Mouse (Mus musculus) heart, embryonic 11.5 days (tissue): ENCODE measurements around the gene Tmed1. TPM values are rescaled to one million over a fixed set of nuclear protein-coding genes. Genes with fewer than 3 reads are reported as not detected.

Experiments
- microRNA-seq: library from miRNA; unstranded; fragments of <30 nt; microRNA quantifications from one replicate; pipeline ENCODE4, GENCODE M21; 2016; ENCODE audit warnings: borderline number of aligned reads
- polyA plus RNA-seq: library from polyadenylated mRNA; unstranded; fragments of >200 nt; fragmentation: Nextera tagmentation; extraction: Ambion mirVana; gene quantifications from 2 replicates; pipeline ENCODE4 v1.2.1, GENCODE M21; 2014

Gene Tmed1
- polyA plus RNA-seq, 1 experiment from 2014 or later, result 79.8 TPM

Small RNA genes lying within 50 kb of the gene (microRNA-seq; reads per million reads assigned to microRNA genes)
- 3.3 reads per million, percentile 33 among the genes with 10 or more reads in this experiment for gene Mir199a-1

Other genes with a start within 250 kb of the Tmed1 start
- 45.5 and 48.2 TPM in 2 replicates for gene Atg4d, start 245.0 kb downstream of the Tmed1 start, polyA plus RNA-seq
- 9.9 and 12.3 TPM in 2 replicates for gene Kri1, start 222.3 kb downstream of the Tmed1 start, polyA plus RNA-seq
- 88.4 and 99.8 TPM in 2 replicates for gene Cdkn2d, start 218.8 kb downstream of the Tmed1 start, polyA plus RNA-seq
- 0.55 and 1.1 TPM in 2 replicates for gene Ap1m2, start 197.9 kb downstream of the Tmed1 start, polyA plus RNA-seq
- 62.3 and 70.0 TPM in 2 replicates for gene Slc44a2, start 189.6 kb downstream of the Tmed1 start, polyA plus RNA-seq
- gene Ilf3, start 142.4 kb downstream of the Tmed1 start, polyA plus RNA-seq, result 120 and 138 TPM in 2 replicates
- 24.2 and 31.7 TPM in 2 replicates for gene Qtrt1, start 98.4 kb downstream of the Tmed1 start, polyA plus RNA-seq
- 62.7 and 68.1 TPM in 2 replicates for gene Dnm2, start 85.3 kb downstream of the Tmed1 start, polyA plus RNA-seq
- 1.5 and 1.7 TPM in 2 replicates for gene AB124611, start 15.9 kb upstream of the Tmed1 start, polyA plus RNA-seq
- 44.0 and 47.2 TPM in 2 replicates for gene Carm1, start 36.6 kb upstream of the Tmed1 start, polyA plus RNA-seq
- gene Timm29, start 82.5 kb upstream of the Tmed1 start, polyA plus RNA-seq, result 29.5 and 34.0 TPM in 2 replicates
- 10.9 and 11.8 TPM in 2 replicates for gene Yipf2, start 82.6 kb upstream of the Tmed1 start, polyA plus RNA-seq
- gene Smarca4, start 105.9 kb upstream of the Tmed1 start, polyA plus RNA-seq, result 77.4 and 78.7 TPM in 2 replicates
- gene Ldlr, start 213.2 kb upstream of the Tmed1 start, polyA plus RNA-seq, result 11.1 and 16.0 TPM in 2 replicates